Mouse (Mus musculus) retina, postnatal 1 day (tissue): ENCODE measurements around the gene Cd8b1.
"Not testable (repeated sequence)": the region's sequence is repeated elsewhere in the genome, so short reads cannot be mapped to it uniquely, and the experiment has no call there.

Source experiments
- DNase-seq: peaks from one replicate; pipeline ENCODE4 v3.0.0-alpha.2; 2012

Gene Cd8b1

GRCm38 (mm10) chr6:71322491-71322921 is at the start of gene Cd8b1:
Cd8b1 (plus strand) TSS chr6:71322788.
- no peak for DNase-seq

- DNase-seq, result no peak
Observed at GRCm38 (mm10) chr6:71273715-71274114, 48.9 kb upstream of the Cd8b1 start.

- no peak for DNase-seq
Observed at GRCm38 (mm10) chr6:71274621-71275020, 48.0 kb upstream of the Cd8b1 start.

GRCm38 (mm10) chr6:71279418-71279817 is 43.2 kb upstream of the Cd8b1 start:
- no peak for DNase-seq

- DNase-seq, result no peak
Observed at GRCm38 (mm10) chr6:71293509-71293908, 29.1 kb upstream of the Cd8b1 start.

- no peak for DNase-seq
Observed at GRCm38 (mm10) chr6:71295303-71295702, 27.3 kb upstream of the Cd8b1 start.

- no peak for DNase-seq
Observed at GRCm38 (mm10) chr6:71298051-71298450, 24.5 kb upstream of the Cd8b1 start.

GRCm38 (mm10) chr6:71298751-71299150 is 23.8 kb upstream of the Cd8b1 start:
- peak; percentile 48 for DNase-seq

GRCm38 (mm10) chr6:71302097-71302731 is 20.4 kb upstream of the Cd8b1 start:
- DNase-seq, result peak; percentile 19

- DNase-seq, result no peak
Observed at GRCm38 (mm10) chr6:71307486-71307885, 15.1 kb upstream of the Cd8b1 start.

- no peak for DNase-seq
Observed at GRCm38 (mm10) chr6:71321826-71322283, 733 bp upstream of the Cd8b1 start, which contains the start of gene Smyd1. Smyd1 (minus strand) TSS chr6:71322233.

GRCm38 (mm10) chr6:71324816-71325215 is 2.2 kb downstream of the Cd8b1 start:
- no peak for DNase-seq

GRCm38 (mm10) chr6:71329881-71330280 is 7.3 kb downstream of the Cd8b1 start:
- no peak for DNase-seq

GRCm38 (mm10) chr6:71330486-71330885 is 7.9 kb downstream of the Cd8b1 start:
- no peak for DNase-seq

- DNase-seq, result not testable (repeated sequence)
Observed at GRCm38 (mm10) chr6:71331491-71331890, 8.9 kb downstream of the Cd8b1 start.

- no peak for DNase-seq
Observed at GRCm38 (mm10) chr6:71332236-71332965, 9.8 kb downstream of the Cd8b1 start.

- no peak for DNase-seq
Observed at GRCm38 (mm10) chr6:71333031-71333430, 10.4 kb downstream of the Cd8b1 start.

GRCm38 (mm10) chr6:71333578-71334273 is 11.1 kb downstream of the Cd8b1 start:
- no peak for DNase-seq

- no peak for DNase-seq
Observed at GRCm38 (mm10) chr6:71337666-71338065, 15.1 kb downstream of the Cd8b1 start.

- no peak for DNase-seq
Observed at GRCm38 (mm10) chr6:71338941-71339340, 16.4 kb downstream of the Cd8b1 start.

GRCm38 (mm10) chr6:71339351-71339750 is 16.8 kb downstream of the Cd8b1 start:
- DNase-seq, result no peak

GRCm38 (mm10) chr6:71341179-71341578 is 18.6 kb downstream of the Cd8b1 start:
- DNase-seq, result no peak

- DNase-seq, result no peak
Observed at GRCm38 (mm10) chr6:71348006-71348405, 25.4 kb downstream of the Cd8b1 start.

GRCm38 (mm10) chr6:71351201-71351600 is 28.6 kb downstream of the Cd8b1 start:
- DNase-seq, result no peak
